ENCODE assay signal across 30 mouse cellular contexts in the genomic region with DNA sequence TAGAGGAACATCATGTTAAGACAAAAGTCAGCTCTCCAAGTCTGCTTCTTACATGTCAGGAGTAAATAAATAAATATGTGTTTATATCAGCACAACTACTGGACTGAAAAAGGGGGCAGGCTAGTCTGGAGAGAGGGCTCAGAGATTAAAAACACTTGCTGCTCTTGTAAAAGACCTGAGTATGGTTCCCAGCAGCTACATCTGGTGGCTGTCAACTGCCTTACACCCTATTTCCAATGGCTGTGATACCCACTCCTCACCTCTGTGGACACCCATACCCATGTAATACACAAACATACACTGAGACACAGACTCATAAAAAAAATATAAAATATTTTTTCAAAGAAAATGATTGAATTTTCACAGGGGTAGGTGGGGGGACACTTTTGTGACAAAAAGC. TPM values are rescaled to one million over a fixed set of nuclear protein-coding genes. Genes with fewer than 3 reads are reported as not detected.
DNase-seq lines count a peak whose midpoint lies in the region; ATAC-seq and TF ChIP-seq lines count a peak whose summit lies in the region.
"Had no signal": no experiment of that assay in that cellular context is flagged by ENCODE, and none has a peak within 500 bp of the region (broad histone marks: within the 10 kb centered on the region; RNA-seq: fewer than 3 reads in every experiment).

No protein-coding gene starts in this region.

- no peaks in the 10 kb centered on the region for H3K9me3 ChIP-seq in heart, embryonic 11.5 days (replicated peaks; ENCODE audit: control insufficient read depth, low read length)
- no peaks in the 10 kb centered on the region for H3K9me3 ChIP-seq in liver, postnatal 0 days (ENCODE audit: low read length)
- H3K9me3 ChIP-seq: forebrain, embryonic 13.5 days; midbrain, embryonic 13.5 days; neural tube, embryonic 12.5 days; stomach, embryonic 15.5 days had no signal

- intact Hi-C loops in heart, adult 2 months (cut with DNase I), result no loop called here

- peak; percentile 23 for TF ChIP-seq CTCF in heart, adult 2 months (IDR thresholded peaks at IDR 0.05)
- 0 out of 2 replicates have a peak, but pooled peaks have one; percentile 9 for TF ChIP-seq CTCF in liver, postnatal 0 days (IDR thresholded peaks at IDR 0.05; ENCODE audit: low read depth)

- H3K4me1 ChIP-seq in heart, adult 2 months (ENCODE audit: control insufficient read depth, insufficient read depth, low read length), result no peaks in the 10 kb centered on the region
- H3K4me1 ChIP-seq in heart, embryonic 11.5 days (ENCODE audit: control insufficient read depth, insufficient read depth, low read length), result no peaks in the 10 kb centered on the region
- H3K4me1 ChIP-seq in liver, postnatal 0 days (ENCODE audit: insufficient read depth), result no peaks in the 10 kb centered on the region
- H3K4me1 ChIP-seq: forebrain, embryonic 13.5 days; midbrain, embryonic 13.5 days; neural tube, embryonic 12.5 days; stomach, embryonic 15.5 days had no signal

- no peak overlapping the region for H3K4me2 ChIP-seq in heart, embryonic 11.5 days
- no peak overlapping the region for H3K4me2 ChIP-seq in liver, postnatal 0 days (ENCODE audit: low read depth, low read length)
- H3K4me2 ChIP-seq: forebrain, embryonic 13.5 days; liver, embryonic 11.5 days; midbrain, embryonic 13.5 days; neural tube, embryonic 12.5 days; stomach, embryonic 15.5 days had no signal

- no peak for TF ChIP-seq EP300 in heart, adult 2 months (IDR thresholded peaks at IDR 0.05; ENCODE audit: insufficient read depth, low read depth, low read length)
- TF ChIP-seq EP300 in liver, postnatal 0 days (IDR thresholded peaks at IDR 0.05; ENCODE audit: low read depth), result no peak

- DNase-seq in heart, adult 2 months, result no peak
- DNase-seq in liver, postnatal 0 days, result no peak
- DNase-seq in liver, result no peak
- peak; percentile 58 for DNase-seq in CD4-positive, CD25-positive, alpha-beta regulatory T cell, adult 2 months (ENCODE audit: low read depth, low spot score)
- no peak for DNase-seq in cerebellum, postnatal 10 days
- DNase-seq: adrenal gland, postnatal 10 days; cerebellum, adult 18-20 months; cerebellum, postnatal 25 days; gastrocnemius, postnatal 14 days; heart, adult 11 months; heart, postnatal 36 days; kidney, adult 8-10 months; kidney, postnatal 25 days; layer of hippocampus, postnatal 36 days; lung, adult 18-20 months; lung, postnatal 10 days; right cerebral cortex, postnatal 25 days had no signal

- no peaks in the 10 kb centered on the region for H3K79me2 ChIP-seq in heart, adult 2 months (replicated peaks; ENCODE audit: control insufficient read depth, insufficient read depth, low read length)

- no peak overlapping the region for H3K9ac ChIP-seq in heart, adult 2 months (ENCODE audit: low read depth, low read length)
- H3K9ac ChIP-seq in heart, embryonic 11.5 days (ENCODE audit: low read depth, low read length), result no peak overlapping the region
- H3K9ac ChIP-seq in liver, postnatal 0 days (replicated peaks), result no peak overlapping the region
- H3K9ac ChIP-seq: forebrain, embryonic 13.5 days; midbrain, embryonic 13.5 days; neural tube, embryonic 12.5 days; stomach, embryonic 15.5 days had no signal

- no peak overlapping the region for H3K27ac ChIP-seq in heart, adult 2 months
- no peak overlapping the region for H3K27ac ChIP-seq in heart, embryonic 11.5 days (ENCODE audit: low read depth, low read length)
- H3K27ac ChIP-seq in liver, postnatal 0 days (ENCODE audit: low read depth), result no peak overlapping the region
- H3K27ac ChIP-seq: forebrain, embryonic 13.5 days; midbrain, embryonic 13.5 days; neural tube, embryonic 12.5 days; stomach, embryonic 15.5 days had no signal

- H3K4me3 ChIP-seq in heart, adult 2 months, result no peak overlapping the region
- H3K4me3 ChIP-seq in heart, embryonic 11.5 days (ENCODE audit: low read depth, low read length), result no peak overlapping the region
- H3K4me3 ChIP-seq in liver, postnatal 0 days (ENCODE audit: low read depth, low read length), result no peak overlapping the region
- H3K4me3 ChIP-seq: forebrain, embryonic 13.5 days; midbrain, embryonic 13.5 days; neural tube, embryonic 12.5 days; stomach, embryonic 15.5 days had no signal

- H3K27me3 ChIP-seq in heart, adult 2 months (ENCODE audit: control insufficient read depth, insufficient read depth, low read length), result no peaks in the 10 kb centered on the region
- no peaks in the 10 kb centered on the region for H3K27me3 ChIP-seq in heart, embryonic 11.5 days (ENCODE audit: control insufficient read depth, insufficient read depth, low read length)
- no peaks in the 10 kb centered on the region for H3K27me3 ChIP-seq in liver, postnatal 0 days (ENCODE audit: insufficient read depth, low read length)
- H3K27me3 ChIP-seq: forebrain, embryonic 13.5 days; midbrain, embryonic 13.5 days; neural tube, embryonic 12.5 days; stomach, embryonic 15.5 days had no signal

- H3K36me3 ChIP-seq in heart, adult 2 months (ENCODE audit: control insufficient read depth, insufficient read depth, low read length), result no peaks in the 10 kb centered on the region
- H3K36me3 ChIP-seq in heart, embryonic 11.5 days (ENCODE audit: control insufficient read depth, insufficient read depth, low read length), result no peaks in the 10 kb centered on the region
- no peaks in the 10 kb centered on the region for H3K36me3 ChIP-seq in liver, postnatal 0 days (replicated peaks; ENCODE audit: insufficient read depth, low read length)
- H3K36me3 ChIP-seq: midbrain, embryonic 13.5 days; neural tube, embryonic 12.5 days; stomach, embryonic 15.5 days had no signal

- TF ChIP-seq POLR2A in heart, adult 2 months (IDR thresholded peaks at IDR 0.05; ENCODE audit: insufficient read depth, low read depth, low read length), result no peak

- ATAC-seq in heart, embryonic 11.5 days (replicated peaks; ENCODE audit: insufficient number of reproducible peaks, low FRiP score, low TSS enrichment), result no peak
- no peak for ATAC-seq in liver, postnatal 0 days
- peak; percentile 61 for ATAC-seq in inflammation-experienced regulatory T-cells, adult 6 months
- no peak for ATAC-seq in megakaryocyte, adult 5-6 weeks (ENCODE audit: poor library complexity, severe bottlenecking)
- ATAC-seq: forebrain, embryonic 13.5 days; hindbrain, embryonic 16.5 days; midbrain, embryonic 13.5 days had no signal

RNA-seq across cellular contexts. Expression of a gene that starts 13.2 kb away (rescaled TPM):
- 1 to 10 TPM in 1 of 2 experiments, under 1 TPM in 1; 0.93 to 1.7 TPM for total RNA-seq in heart, adult 2 months (2021)
- 0.59 and 1.7 TPM in 2 replicates for polyA plus RNA-seq in heart, adult 2 months (2012; rRNA removed)
- polyA plus RNA-seq in heart, embryonic 11.5 days (2014; fragmentation: Nextera tagmentation; extraction: Ambion mirVana), result not detected in 2 replicates
- polyA plus RNA-seq in liver, postnatal 0 days (2015; fragmentation: Nextera tagmentation; extraction: Ambion mirVana), result 1.1 and 1.6 TPM in 2 replicates
- polyA plus RNA-seq in inflammation-experienced regulatory T-cells, adult 6 months (2017; shearing (Covaris generic)), result 10 to 100 TPM; 30.2 to 52.7 (median 50.1) TPM
- total RNA-seq in megakaryocyte, adult 5-6 weeks (2015), result not detected in 2 replicates
- not detected in 2 replicates for total RNA-seq in megakaryocyte, adult 5-6 weeks (2017)
- total RNA-seq: layer of hippocampus, postnatal 36 days; left cerebral cortex, postnatal 10 days had no signal
- polyA plus RNA-seq: heart, embryonic 14.5 days; limb, embryonic 11.5 days; liver, embryonic 11.5 days had no signal

RNA-seq across cellular contexts. Expression of a gene that starts 41.0 kb away (rescaled TPM):
- 1 to 10 TPM in 1 of 2 experiments, under 1 TPM in 1; 0.25 to 1.9 TPM for total RNA-seq in heart, adult 2 months (2021)
- 3.0 and 4.5 TPM in 2 replicates for polyA plus RNA-seq in heart, adult 2 months (2012; rRNA removed)
- polyA plus RNA-seq in heart, embryonic 11.5 days (2014; fragmentation: Nextera tagmentation; extraction: Ambion mirVana), result not detected in 2 replicates
- polyA plus RNA-seq in liver, postnatal 0 days (2015; fragmentation: Nextera tagmentation; extraction: Ambion mirVana), result not detected in 2 replicates
- 1 to 10 TPM; 1.2 to 8.5 (median 2.4) TPM for polyA plus RNA-seq in inflammation-experienced regulatory T-cells, adult 6 months (2017; shearing (Covaris generic))
- not detected in 2 replicates for total RNA-seq in megakaryocyte, adult 5-6 weeks (2015)
- total RNA-seq in megakaryocyte, adult 5-6 weeks (2017), result not detected in 2 replicates
- total RNA-seq: gastrocnemius, postnatal 14 days; layer of hippocampus, adult 8-10 months; layer of hippocampus, postnatal 36 days; left cerebral cortex, postnatal 10 days had no signal
- polyA plus RNA-seq: hindbrain, embryonic 16.5 days; limb, embryonic 11.5 days; liver, embryonic 11.5 days; midbrain, embryonic 13.5 days; stomach, embryonic 15.5 days had no signal

RNA-seq across cellular contexts. Expression of a gene that starts 41.0 kb away (rescaled TPM):
- 10 to 100 TPM; 14.3 to 22.0 TPM for total RNA-seq in heart, adult 2 months (2021)
- 4.9 and 5.9 TPM in 2 replicates for polyA plus RNA-seq in heart, adult 2 months (2012; rRNA removed)
- polyA plus RNA-seq in heart, embryonic 11.5 days (2014; fragmentation: Nextera tagmentation; extraction: Ambion mirVana), result 2.3 and 2.8 TPM in 2 replicates
- 10.7 and 10.8 TPM in 2 replicates for polyA plus RNA-seq in liver, postnatal 0 days (2015; fragmentation: Nextera tagmentation; extraction: Ambion mirVana)
- 100 to 1,000 TPM; 143 to 156 (median 147) TPM for polyA plus RNA-seq in inflammation-experienced regulatory T-cells, adult 6 months (2017; shearing (Covaris generic))
- 1.0 and 1.1 TPM in 2 replicates for total RNA-seq in megakaryocyte, adult 5-6 weeks (2015)
- 2.2 and 2.6 TPM in 2 replicates for total RNA-seq in megakaryocyte, adult 5-6 weeks (2017)

Comparison
In these comparisons a context has a peak if more than half of its experiments do, and no peak if none do; other contexts are left out.
1. RNA of a gene that starts 13.2 kb away (polyA plus RNA-seq): 30.2 to 52.7 TPM in inflammation-experienced regulatory T-cells, adult 6 months; 1.1 to 1.6 TPM in liver, postnatal 0 days, 0.59 to 1.7 TPM in heart, adult 2 months and not detected in heart, embryonic 11.5 days; every median in the first group is over 10 times any median in the second.
2. RNA of a gene that starts 41.0 kb away (polyA plus RNA-seq): 143 to 156 TPM in inflammation-experienced regulatory T-cells, adult 6 months; 10.7 to 10.8 TPM in liver, postnatal 0 days, 4.9 to 5.9 TPM in heart, adult 2 months and 2.3 to 2.8 TPM in heart, embryonic 11.5 days; every median in the first group is over 10 times any median in the second.